Mouse (Mus musculus) megakaryocyte, embryonic 14.5 days (primary cell): ENCODE results near the gene Ksr1.
A peak's percentile ranks its signal among the peaks of the same experiment; 100 is the strongest.

ENCODE experiments used
- FLI1 ChIP-seq: IDR thresholded peaks from 2 replicates; pipeline ENCODE4 v1.6.1; 2012; ENCODE audit warnings: low read length, inconsistent platforms, mixed read lengths
- GATA1 ChIP-seq: IDR thresholded peaks from 3 replicates; pipeline ENCODE4 v1.6.1; 2012; ENCODE audit warnings: mixed read lengths, low read length, inconsistent platforms, borderline replicate concordance

DNA sequence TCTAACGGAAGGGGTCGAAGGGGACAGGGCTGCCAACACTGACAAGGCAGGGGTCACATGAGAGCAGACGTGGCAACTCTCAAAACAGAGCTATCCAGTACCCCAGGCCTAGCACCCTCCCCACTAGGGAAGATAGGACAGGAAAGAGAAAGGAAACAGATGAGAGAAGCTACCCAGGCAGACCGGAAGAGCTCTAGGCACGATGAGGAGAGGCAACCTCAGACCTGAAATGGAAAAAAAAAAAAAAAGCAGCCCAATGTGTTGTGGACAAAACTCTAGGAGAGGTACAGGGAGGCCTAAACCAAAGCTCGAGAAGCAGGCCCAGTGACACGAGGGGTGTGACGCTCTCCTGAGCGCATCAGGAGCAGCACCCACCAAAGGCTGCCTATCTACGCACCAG lies 23.7 kb downstream of the Ksr1 start:
- TF ChIP-seq GATA1 (0 out of 3 replicates have a peak, but pooled peaks have one; percentile 36), FLI1 (0 out of 2 replicates have a peak, but pooled peaks have one; percentile 32)
